Mouse (Mus musculus): ENCODE measurements around the gene Sema3f.

The Sema3f gene

GRCm38 (mm10) chr9:107715632-107716031 lies 5.4 kb upstream of the Sema3f start:
- DNase-seq (ENCODE audit: extremely low spot score): no peak

DNA sequence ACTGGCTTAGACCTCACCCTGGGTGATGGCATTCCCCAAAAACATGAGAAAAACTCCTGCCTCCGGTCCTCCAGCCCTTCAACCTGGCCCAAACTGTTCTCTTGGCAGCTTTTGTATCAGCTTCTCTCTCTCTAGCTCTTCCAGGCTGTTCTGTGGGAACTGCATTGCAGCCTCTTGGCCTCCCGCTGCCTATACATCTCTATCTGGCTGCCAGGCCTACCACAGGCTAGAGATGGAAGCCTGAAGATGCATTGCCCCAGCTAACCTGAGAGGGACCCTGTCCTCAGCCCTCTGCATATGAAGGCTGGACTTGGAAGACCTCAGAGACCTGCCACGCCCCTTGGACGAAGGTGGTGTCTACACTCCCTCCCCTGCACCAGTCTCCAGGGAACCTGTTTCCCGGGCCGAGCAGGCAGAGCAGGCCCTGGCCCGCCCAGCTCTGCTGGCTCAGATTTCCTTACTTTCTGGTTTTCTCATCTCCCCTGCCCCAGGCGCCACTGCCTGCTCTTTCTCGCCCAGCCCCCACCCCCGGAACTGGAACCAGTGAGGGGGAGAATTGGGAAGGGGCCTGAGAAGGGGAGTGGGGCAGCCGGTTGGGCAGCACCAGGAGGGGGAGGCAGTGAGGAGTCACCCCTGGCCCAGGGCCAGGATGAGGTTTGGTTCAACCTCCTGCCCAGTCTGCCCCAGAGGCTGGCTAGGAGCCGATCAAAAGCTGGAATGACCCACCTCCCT lies 4.1 kb upstream of the Sema3f start:
- peak; percentile 80 for DNase-seq (ENCODE audit: extremely low spot score)

- DNase-seq (ENCODE audit: extremely low spot score): peak; percentile 49
Observed at GRCm38 (mm10) chr9:107709096-107709696, 1.1 kb downstream of the Sema3f start.

GRCm38 (mm10) chr9:107708439-107709095 lies 1.7 kb downstream of the Sema3f start:
- DNase-seq (ENCODE audit: extremely low spot score): no peak

GRCm38 (mm10) chr9:107707701-107708438 lies 2.4 kb downstream of the Sema3f start:
- DNase-seq (ENCODE audit: extremely low spot score): peak; percentile 63

- peak; percentile 70 for DNase-seq (ENCODE audit: extremely low spot score)
Observed at GRCm38 (mm10) chr9:107706781-107707211, 3.5 kb downstream of the Sema3f start.

- no peak for DNase-seq (ENCODE audit: extremely low spot score)
Observed at GRCm38 (mm10) chr9:107703337-107704122, 6.7 kb downstream of the Sema3f start.

DNA sequence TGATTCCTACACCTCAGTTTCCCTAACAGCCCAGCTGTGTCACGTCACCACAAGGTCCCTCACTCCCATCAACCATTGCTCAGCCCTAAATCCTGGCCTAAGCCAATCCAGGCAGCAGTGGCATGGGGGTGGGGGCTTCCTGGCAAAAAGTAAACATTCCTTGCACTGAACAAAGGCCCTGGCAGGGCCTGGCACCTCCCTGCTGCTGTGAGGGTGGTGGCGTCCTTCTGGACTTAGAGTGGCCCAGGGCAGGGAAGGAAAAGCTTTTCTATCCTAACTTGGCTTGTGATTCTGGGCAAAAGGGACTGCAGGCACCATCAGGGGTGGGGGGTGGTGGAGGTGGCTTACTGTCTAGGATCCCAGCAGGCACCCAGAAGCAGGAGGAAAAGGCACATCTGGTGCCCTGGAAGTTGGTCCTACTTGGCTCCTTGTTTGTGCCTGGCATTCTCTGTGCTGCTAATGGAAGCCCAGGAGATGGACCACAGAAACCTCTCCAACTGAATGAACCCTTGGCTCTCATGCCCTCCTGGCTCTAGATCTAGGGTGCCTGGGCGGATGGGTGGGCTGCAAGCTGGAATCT lies 7.6 kb downstream of the Sema3f start:
- DNase-seq (ENCODE audit: extremely low spot score): no peak

DNA sequence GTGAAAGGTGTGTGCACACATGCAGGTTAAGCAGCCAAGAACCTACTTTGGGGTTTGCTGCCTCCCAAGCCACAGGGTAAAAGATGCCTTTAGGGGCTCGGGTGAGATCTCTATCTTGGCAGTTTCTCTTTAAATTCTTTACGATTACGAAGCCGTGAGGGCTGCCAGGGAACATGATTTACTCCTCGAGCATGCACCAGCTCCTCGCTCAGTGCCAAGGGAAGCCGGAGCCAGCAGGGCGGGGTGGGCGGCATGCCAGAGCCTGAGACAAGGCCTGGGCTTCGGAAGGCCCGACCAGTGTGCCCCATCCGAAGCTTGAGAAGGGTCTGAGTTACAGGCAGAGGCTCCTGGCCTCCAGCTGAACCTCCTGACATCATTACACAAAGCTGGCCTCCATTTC lies 8.7 kb downstream of the Sema3f start:
- DNase-seq (ENCODE audit: extremely low spot score): no peak

DNA sequence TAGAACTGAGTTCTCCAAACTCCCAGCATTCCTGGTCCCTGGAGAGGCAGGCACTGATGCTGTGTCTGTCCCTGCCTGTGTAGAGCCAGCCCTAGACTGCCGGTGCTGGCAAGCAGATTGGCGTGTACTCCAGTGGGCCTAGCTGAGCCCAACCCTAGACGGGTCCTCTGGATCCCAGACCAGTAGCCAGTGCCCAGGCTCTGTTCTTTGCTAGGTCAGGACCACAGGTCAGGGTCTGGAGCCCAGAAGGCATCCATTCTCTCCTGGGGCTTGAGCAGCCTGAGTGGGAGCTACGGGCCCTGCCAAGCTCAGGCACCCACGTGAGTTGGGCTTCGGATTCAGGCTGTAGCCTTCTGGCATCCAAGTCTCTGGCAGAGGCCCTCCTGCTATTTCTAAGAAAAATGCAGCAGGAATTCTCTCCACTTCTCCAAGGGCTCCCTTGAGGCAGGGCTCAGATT lies 10.1 kb downstream of the Sema3f start:
- no peak for DNase-seq (ENCODE audit: extremely low spot score)

GRCm38 (mm10) chr9:107699376-107699980 lies 10.8 kb downstream of the Sema3f start:
- peak; percentile 88 for DNase-seq (ENCODE audit: extremely low spot score)

DNA sequence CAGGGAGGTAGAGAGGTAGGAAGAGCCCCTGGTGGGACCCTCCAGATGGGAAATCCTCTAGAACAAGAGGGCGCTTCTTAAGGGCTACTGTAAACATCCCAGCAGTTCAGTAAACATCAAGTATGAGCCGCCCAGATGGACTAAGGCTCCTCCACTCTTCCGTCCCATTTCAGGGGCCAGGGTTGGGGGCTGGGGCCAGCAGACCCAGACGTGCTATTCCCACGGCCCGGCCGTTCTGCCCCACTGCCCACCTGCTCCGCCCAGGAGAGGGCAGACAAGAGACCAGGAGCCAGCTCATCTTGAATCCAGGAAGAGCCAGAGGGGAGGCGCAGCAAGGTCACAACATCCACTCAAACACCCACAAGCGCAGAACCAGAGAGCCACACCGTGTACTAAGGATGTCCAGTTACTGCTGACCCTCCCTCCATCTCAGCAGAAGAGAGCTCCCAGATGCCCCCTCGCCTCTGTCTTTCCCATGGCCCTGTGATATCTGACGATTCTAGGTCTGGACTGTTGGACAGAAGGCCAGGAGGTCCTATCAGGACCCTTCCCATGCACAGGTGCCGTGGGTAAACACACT lies 11.6 kb downstream of the Sema3f start:
- peak; percentile 75 for DNase-seq (ENCODE audit: extremely low spot score)

GRCm38 (mm10) chr9:107697811-107698521 lies 12.3 kb downstream of the Sema3f start:
- peak; percentile 73 for DNase-seq (ENCODE audit: extremely low spot score)

DNA sequence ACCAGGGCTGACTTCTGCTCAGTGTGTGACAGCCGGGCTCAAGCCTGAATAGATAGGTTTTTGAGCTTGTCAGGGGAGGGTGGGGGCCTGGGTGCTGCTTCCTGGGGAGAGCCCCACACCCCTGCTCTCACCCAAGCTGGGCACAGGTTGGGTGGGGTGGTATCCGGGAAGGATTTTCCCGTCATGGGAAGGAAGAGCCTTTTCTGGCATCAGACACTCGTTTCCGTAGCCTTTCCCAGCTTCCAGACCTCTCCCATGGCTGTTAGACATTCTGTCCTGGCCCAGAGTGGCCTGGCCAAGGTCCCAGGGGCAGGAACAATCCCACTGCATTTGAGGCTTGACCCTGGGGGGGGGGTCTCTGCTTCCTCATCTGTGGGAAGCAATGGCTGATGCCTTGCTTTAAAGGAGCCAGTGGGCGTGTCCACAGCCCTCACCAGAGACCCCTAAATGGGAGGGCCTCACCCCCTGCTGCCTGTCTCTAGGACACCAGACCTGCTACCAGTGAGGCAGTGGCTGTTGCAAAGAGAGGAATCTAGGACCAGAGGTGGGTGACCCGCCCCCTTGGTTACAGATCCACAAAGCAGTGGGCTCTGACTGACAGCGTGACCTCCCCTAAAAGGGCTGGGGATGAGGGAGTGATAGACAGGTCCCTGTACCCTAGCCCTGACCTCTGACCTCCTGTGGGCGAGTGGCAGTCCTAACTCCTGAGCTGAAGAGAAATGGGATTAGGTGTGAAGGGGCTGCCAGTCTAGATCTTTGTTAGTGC lies 13.2 kb downstream of the Sema3f start:
- peak; percentile 84 for DNase-seq (ENCODE audit: extremely low spot score)

GRCm38 (mm10) chr9:107696106-107696479 lies 14.2 kb downstream of the Sema3f start:
- DNase-seq (ENCODE audit: extremely low spot score): no peak

GRCm38 (mm10) chr9:107695441-107696105 lies 14.7 kb downstream of the Sema3f start:
- DNase-seq (ENCODE audit: extremely low spot score): no peak

- DNase-seq (ENCODE audit: extremely low spot score): no peak
Observed at GRCm38 (mm10) chr9:107694627-107695026, 15.6 kb downstream of the Sema3f start.

DNA sequence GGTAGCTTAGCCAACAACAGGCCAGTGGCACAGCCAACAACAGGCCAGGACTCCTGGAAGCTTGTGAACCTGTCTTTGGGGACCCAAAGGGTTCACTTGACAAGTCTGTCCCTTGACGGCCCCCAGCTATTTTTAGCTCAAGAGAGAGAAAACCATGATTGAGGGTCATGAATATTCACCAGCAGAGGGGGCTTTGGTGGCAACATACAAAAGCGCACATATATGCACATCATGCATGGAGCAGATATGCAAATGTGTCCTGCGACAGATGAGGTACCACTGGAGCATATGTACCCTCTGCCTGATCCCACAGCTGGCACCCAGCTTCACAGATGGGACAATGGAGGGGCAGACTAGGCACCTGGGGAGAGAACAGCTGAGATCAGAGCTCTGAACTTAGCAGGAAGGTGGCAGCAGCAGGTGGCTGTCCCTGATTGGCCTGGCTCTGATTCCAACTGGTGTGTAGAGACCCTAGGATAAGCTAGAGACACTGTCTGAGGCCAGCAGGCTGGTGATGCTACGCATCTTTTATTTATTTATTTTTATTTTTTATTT lies 16.8 kb downstream of the Sema3f start:
- DNase-seq (ENCODE audit: extremely low spot score): no peak

Measured in embryo, embryonic 9.5 days (tissue).